Mouse (Mus musculus) hindbrain, embryonic 12.5 days (tissue): ENCODE results near the gene Cwf19l1. TPM values are rescaled to one million over a fixed set of nuclear protein-coding genes. Genes with fewer than 3 reads are reported as not detected.
A peak's percentile ranks its signal among the peaks of the same experiment; 100 is the strongest.

Experiments used
- ATAC-seq: fragments of 200-750 bp; cut with Nextera tagmentation; 2 replicates; pipeline ENCODE4 v1.8.0; 2017; ENCODE audit warnings: moderate TSS enrichment; ENCODE audit not compliant: low FRiP score
- H3K27ac ChIP-seq: fragments of 300-500 bp; sonication (generic); 2 replicates; pipeline ENCODE4 v1.5.1; 2016; ENCODE audit warnings: mild to moderate bottlenecking
- H3K27me3 ChIP-seq: fragments of 300-500 bp; sonication (generic); 2 replicates; pipeline ENCODE4 v1.6.1; 2016; ENCODE audit warnings: mild to moderate bottlenecking
- H3K36me3 ChIP-seq: fragments of 300-500 bp; sonication (generic); 2 replicates; pipeline ENCODE4 v1.6.1; 2016; ENCODE audit warnings: mild to moderate bottlenecking
- H3K4me1 ChIP-seq: fragments of 300-500 bp; sonication (generic); 2 replicates; pipeline ENCODE4 v1.6.1; 2016
- H3K4me2 ChIP-seq: fragments of 300-500 bp; sonication (generic); replicated peaks from 2 replicates; pipeline ENCODE4 v1.6.1; 2016; ENCODE audit warnings: mild to moderate bottlenecking
- H3K4me3 ChIP-seq: fragments of 300-500 bp; sonication (generic); 2 replicates; pipeline ENCODE4 v1.5.1; 2016; ENCODE audit warnings: mild to moderate bottlenecking
- H3K9ac ChIP-seq: fragments of 300-500 bp; sonication (generic); 2 replicates; pipeline ENCODE4 v1.6.1; 2016; ENCODE audit warnings: mild to moderate bottlenecking, moderate library complexity
- H3K9me3 ChIP-seq: fragments of 300-500 bp; sonication (generic); replicated peaks from 2 replicates; pipeline ENCODE4 v1.6.1; 2016; ENCODE audit warnings: mild to moderate bottlenecking
- WGBS: fragments of 180-500 bp; shearing (Covaris S2); methylation state at CpG from one replicate; pipeline ENCODE4 v1.1.7; 2016; 5-methylcytosine and 5-hydroxymethylcytosine counted together
- polyA plus RNA-seq: library from polyadenylated mRNA; unstranded; fragments of >200 nt; fragmentation: Nextera tagmentation; extraction: Ambion mirVana; gene quantifications from 2 replicates; pipeline ENCODE4 v1.2.1, GENCODE M21; 2016

The Cwf19l1 gene
- 35.6 and 38.6 TPM in 2 replicates for polyA plus RNA-seq

DNA sequence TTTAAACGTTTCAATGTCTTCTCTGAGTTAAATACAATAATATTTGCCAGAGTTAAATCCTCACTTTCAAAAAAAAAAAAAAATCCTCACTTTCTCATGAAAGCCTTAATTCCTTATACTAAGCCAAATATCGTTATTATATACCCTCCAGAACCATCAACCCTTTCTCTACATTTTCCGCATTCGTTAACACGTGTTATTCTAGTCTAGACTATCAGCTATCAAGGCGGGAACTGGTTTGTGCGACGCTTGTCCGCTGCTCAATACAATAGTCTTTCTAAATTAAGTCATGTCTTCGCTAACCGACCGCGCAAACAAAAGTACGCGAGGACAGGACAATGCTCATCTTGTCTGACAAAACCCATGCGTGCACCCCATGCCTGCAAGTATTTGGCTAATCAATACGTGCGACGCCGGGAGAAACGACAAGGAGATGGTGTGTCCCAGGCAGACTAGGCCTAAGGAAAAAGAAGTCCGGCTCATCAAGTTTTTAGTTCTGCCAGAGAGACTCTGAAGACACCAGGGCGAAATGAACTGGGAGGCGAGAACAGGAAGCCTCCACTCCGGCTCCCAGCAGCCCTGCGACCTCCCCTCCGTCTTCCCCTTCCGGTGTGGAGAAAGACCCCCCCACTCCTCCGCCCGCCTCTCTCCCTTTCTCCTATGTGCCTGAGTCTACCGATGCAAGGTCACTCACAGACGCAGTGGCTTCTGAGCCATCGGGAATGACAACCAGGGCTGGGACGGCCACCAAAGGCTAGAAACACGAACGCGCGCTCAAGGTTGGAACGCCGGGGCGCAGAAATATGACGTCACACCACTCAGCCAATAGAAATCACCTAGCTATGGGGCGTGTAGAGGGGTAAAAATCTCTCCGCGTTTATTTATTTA, at the start of gene Cwf19l1:
Gene Cwf19l1 (minus strand): TSS at position 805 of the 888 bp plus-strand sequence.
- ATAC-seq: peak; percentile 91
- no peaks in the 10 kb centered on the region for H3K9me3 ChIP-seq
- H3K4me1 ChIP-seq: peaks cover 7% of the 10 kb centered on the region
- no peaks in the 10 kb centered on the region for H3K27me3 ChIP-seq
- H3K36me3 ChIP-seq: peaks cover 41% of the 10 kb centered on the region
- H3K4me3 ChIP-seq: peak within 1 kb of the TSS; percentile 60
- peak within 1 kb of the TSS; percentile 69 for H3K9ac ChIP-seq
- under 1% methylated on average over 44 of the region's 45 CpGs for WGBS
- H3K27ac ChIP-seq: peak within 1 kb of the TSS; percentile 91
- H3K4me2 ChIP-seq: peak within 1 kb of the TSS; percentile 76

- Histone ChIP-seq H3K9ac (no peak overlapping the region), H3K27ac (no peak overlapping the region), H3K27me3 (no peaks in the 10 kb centered on the region; the same call in 1 of the 2 replicates), H3K4me1 (no peaks in the 10 kb centered on the region), H3K9me3 (no peaks in the 10 kb centered on the region), H3K4me3 (no peak overlapping the region), H3K36me3 (no peaks in the 10 kb centered on the region), H3K4me2 (no peak overlapping the region)
- 74% methylated on average over 3 of the region's 3 CpGs for WGBS
- no peak for ATAC-seq
Measured at GRCm38 (mm10) chr19:44183968-44184367, 48.3 kb upstream of the Cwf19l1 start.

- Histone ChIP-seq H3K4me2 (no peak overlapping the region), H3K4me1 (no peaks in the 10 kb centered on the region), H3K27me3 (no peaks in the 10 kb centered on the region), H3K9me3 (peaks cover 5% of the 10 kb centered on the region; the same call in 1 of the 2 replicates), H3K27ac (no peak overlapping the region), H3K9ac (no peak overlapping the region), H3K4me3 (no peak overlapping the region), H3K36me3 (no peaks in the 10 kb centered on the region)
- ATAC-seq: no peak
- 91% methylated on average over 1 of the region's 1 CpGs for WGBS
Measured at GRCm38 (mm10) chr19:44180502-44180901, 44.8 kb upstream of the Cwf19l1 start.

GRCm38 (mm10) chr19:44176741-44177140, 41.1 kb upstream of the Cwf19l1 start:
- 88% methylated on average over 3 of the region's 3 CpGs for WGBS
- no peak for ATAC-seq
- H3K4me2 ChIP-seq: no peak overlapping the region
- H3K27me3 ChIP-seq: no peaks in the 10 kb centered on the region
- no peak overlapping the region for H3K4me3 ChIP-seq
- peaks cover 16% of the 10 kb centered on the region for H3K9me3 ChIP-seq
- no peak overlapping the region for H3K27ac ChIP-seq
- no peak overlapping the region for H3K9ac ChIP-seq
- H3K4me1 ChIP-seq: no peaks in the 10 kb centered on the region
- no peaks in the 10 kb centered on the region for H3K36me3 ChIP-seq

- no peaks in the 10 kb centered on the region for H3K36me3 ChIP-seq
- no peak overlapping the region for H3K9ac ChIP-seq
- no peak overlapping the region for H3K4me2 ChIP-seq
- 68% methylated on average over 8 of the region's 8 CpGs for WGBS
- H3K27me3 ChIP-seq: no peaks in the 10 kb centered on the region
- no peaks in the 10 kb centered on the region for H3K4me1 ChIP-seq
- no peak overlapping the region for H3K4me3 ChIP-seq
- no peak overlapping the region for H3K27ac ChIP-seq
- peaks cover 16% of the 10 kb centered on the region for H3K9me3 ChIP-seq
- no peak for ATAC-seq
Measured at GRCm38 (mm10) chr19:44174835-44175234, 39.2 kb upstream of the Cwf19l1 start.

GRCm38 (mm10) chr19:44161515-44161914, 25.8 kb upstream of the Cwf19l1 start:
- no peak for ATAC-seq
- 13% methylated on average over 3 of the region's 3 CpGs for WGBS
- H3K4me2 ChIP-seq: no peak overlapping the region

DNA sequence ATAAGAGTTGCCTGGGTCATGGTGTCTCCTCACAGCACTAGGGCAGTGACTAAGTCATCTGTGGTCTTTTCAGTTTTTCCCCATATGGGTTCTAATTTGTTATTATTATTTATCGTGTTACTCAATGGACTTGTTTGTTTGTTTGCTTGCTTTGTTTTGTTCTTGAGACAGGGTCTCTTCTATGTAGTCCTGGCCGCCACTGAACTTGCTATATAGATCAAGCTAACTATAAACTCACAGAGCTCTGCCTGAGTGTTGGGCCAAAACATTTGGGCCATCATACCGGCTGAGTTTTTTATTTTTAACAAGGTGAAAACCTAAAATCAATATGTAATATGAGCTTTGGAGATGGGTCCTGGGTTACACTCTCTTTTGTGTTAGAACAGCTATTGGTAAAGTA, 23.7 kb upstream of the Cwf19l1 start:
- Histone ChIP-seq H3K4me2 (no peak overlapping the region), H3K27me3 (no peaks in the 10 kb centered on the region), H3K36me3 (no peaks in the 10 kb centered on the region), H3K9me3 (no peaks in the 10 kb centered on the region), H3K27ac (no peak overlapping the region), H3K4me3 (no peak overlapping the region), H3K9ac (no peak overlapping the region), H3K4me1 (no peaks in the 10 kb centered on the region)
- no peak for ATAC-seq
- WGBS: 92% methylated on average over 3 of the region's 3 CpGs

More at GRCm38 (mm10) chr19:44161515-44161914, 25.8 kb upstream of the Cwf19l1 start:
- Histone ChIP-seq H3K9ac (no peak overlapping the region), H3K27me3 (no peaks in the 10 kb centered on the region), H3K4me3 (no peak overlapping the region), H3K4me1 (no peaks in the 10 kb centered on the region), H3K27ac (no peak overlapping the region), H3K36me3 (no peaks in the 10 kb centered on the region), H3K9me3 (no peaks in the 10 kb centered on the region)

- WGBS: 91% methylated on average over 10 of the region's 10 CpGs
- 0 out of 2 replicates have a peak, but pooled peaks cover 5% of the 10 kb centered on the region for H3K27me3 ChIP-seq
- H3K9me3 ChIP-seq: no peaks in the 10 kb centered on the region
- ATAC-seq: no peak
- H3K9ac ChIP-seq: no peak overlapping the region
- no peak overlapping the region for H3K27ac ChIP-seq
- H3K4me2 ChIP-seq: no peak overlapping the region
- no peak overlapping the region for H3K4me3 ChIP-seq
- no peaks in the 10 kb centered on the region for H3K4me1 ChIP-seq
- no peaks in the 10 kb centered on the region for H3K36me3 ChIP-seq
Measured at GRCm38 (mm10) chr19:44157005-44157404, 21.3 kb upstream of the Cwf19l1 start.

DNA sequence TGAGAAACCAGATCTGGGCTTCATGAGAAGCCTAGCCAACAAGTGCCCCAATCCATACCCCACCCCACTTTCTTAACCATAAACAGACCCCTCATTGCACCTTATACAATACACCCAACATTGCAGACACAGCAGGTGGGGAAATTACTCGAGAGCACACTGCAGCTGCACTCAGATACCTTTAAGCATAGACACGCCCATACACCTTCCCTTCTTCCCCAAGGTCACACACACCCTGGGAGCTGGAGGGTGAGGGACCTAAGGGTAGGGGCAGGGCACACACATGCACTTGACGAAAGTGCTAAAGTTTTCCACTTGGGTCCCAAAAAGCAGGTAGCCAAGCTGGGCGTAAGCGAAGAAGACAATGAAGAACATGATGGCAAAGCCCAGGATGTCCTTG, 18.1 kb upstream of the Cwf19l1 start:
- no peak overlapping the region for H3K4me3 ChIP-seq
- no peak overlapping the region for H3K27ac ChIP-seq
- H3K36me3 ChIP-seq: no peaks in the 10 kb centered on the region
- H3K4me1 ChIP-seq: no peaks in the 10 kb centered on the region
- H3K9ac ChIP-seq: no peak overlapping the region
- ATAC-seq: no peak
- H3K9me3 ChIP-seq: no peaks in the 10 kb centered on the region
- 81% methylated on average over 5 of the region's 5 CpGs for WGBS
- no peak overlapping the region for H3K4me2 ChIP-seq
- H3K27me3 ChIP-seq: peaks cover 12% of the 10 kb centered on the region; the same call in 1 of the 2 replicates

DNA sequence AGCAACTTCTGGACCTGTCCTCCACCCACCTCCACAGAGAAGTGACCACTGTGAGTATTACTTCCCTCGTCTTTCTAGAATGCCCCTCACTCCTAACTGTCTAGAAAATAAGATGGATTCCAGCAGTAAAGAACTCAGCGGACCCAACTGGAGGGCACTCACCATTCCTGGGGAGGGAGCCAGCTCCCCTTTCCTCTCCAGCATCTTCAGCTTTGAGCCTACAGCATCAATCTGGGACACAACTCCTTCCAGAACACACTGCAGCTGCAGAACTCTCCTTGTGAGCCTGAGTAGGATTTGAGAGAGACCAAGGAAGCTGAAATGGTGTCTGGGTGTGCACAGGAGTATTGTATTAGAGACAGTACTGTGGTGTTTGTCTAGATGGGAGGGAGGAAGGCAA, 13.3 kb upstream of the Cwf19l1 start:
- WGBS: 71% methylated on average over 2 of the region's 2 CpGs
- no peaks in the 10 kb centered on the region for H3K36me3 ChIP-seq
- no peak overlapping the region for H3K4me3 ChIP-seq
- ATAC-seq: no peak
- H3K27ac ChIP-seq: no peak overlapping the region
- H3K27me3 ChIP-seq: peaks cover 12% of the 10 kb centered on the region; the same call in 1 of the 2 replicates
- H3K4me1 ChIP-seq: peaks cover 18% of the 10 kb centered on the region
- H3K9ac ChIP-seq: no peak overlapping the region
- no peaks in the 10 kb centered on the region for H3K9me3 ChIP-seq
- no peak overlapping the region for H3K4me2 ChIP-seq

- H3K9me3 ChIP-seq: no peaks in the 10 kb centered on the region
- H3K9ac ChIP-seq: no peak overlapping the region
- H3K4me2 ChIP-seq: no peak overlapping the region
- peaks cover 6% of the 10 kb centered on the region; the same call in 1 of the 2 replicates for H3K36me3 ChIP-seq
- no peak for ATAC-seq
- WGBS: 24% methylated on average over 2 of the region's 2 CpGs
- H3K4me1 ChIP-seq: peaks cover 18% of the 10 kb centered on the region
- H3K4me3 ChIP-seq: no peak overlapping the region
- peaks cover 9% of the 10 kb centered on the region; the same call in 1 of the 2 replicates for H3K27me3 ChIP-seq
- no peak overlapping the region for H3K27ac ChIP-seq
Measured at GRCm38 (mm10) chr19:44148345-44148744, 12.7 kb upstream of the Cwf19l1 start.

- Histone ChIP-seq H3K9me3 (no peaks in the 10 kb centered on the region), H3K27me3 (peaks cover 7% of the 10 kb centered on the region; the same call in 1 of the 2 replicates), H3K4me3 (no peak overlapping the region), H3K27ac (no peak overlapping the region), H3K9ac (no peak overlapping the region), H3K4me1 (peaks cover 18% of the 10 kb centered on the region), H3K36me3 (peaks cover 20% of the 10 kb centered on the region), H3K4me2 (no peak overlapping the region)
- no peak for ATAC-seq
- 97% methylated on average over 8 of the region's 8 CpGs for WGBS
Measured at GRCm38 (mm10) chr19:44146951-44147350, 11.3 kb upstream of the Cwf19l1 start.
